In genomic region chr2:57138594-57138993, GRCm38 (mm10) we compare ENCODE assay signal across 16 mouse cellular contexts.
"Had no signal": no experiment of that assay in that cellular context is flagged by ENCODE, and none has a peak within 500 bp of the region (broad histone marks: within the 10 kb centered on the region; RNA-seq: fewer than 3 reads in every experiment).

No protein-coding gene starts in this region.

- H3K27ac ChIP-seq: left cerebral cortex, adult 2 months; liver, embryonic 13.5 days; stomach, postnatal 0 days had no signal

- H3K4me1 ChIP-seq: liver, embryonic 13.5 days had no signal

- H3K4me2 ChIP-seq: liver, embryonic 13.5 days; midbrain, embryonic 11.5 days had no signal

- H3K4me3 ChIP-seq: left cerebral cortex, adult 2 months; liver, embryonic 13.5 days had no signal

- DNase-seq: kidney, adult 8-10 months; kidney, postnatal 14 days; kidney, postnatal 4 days; liver, embryonic 13.5 days; lung, adult 2 months; lung, postnatal 14 days; lung, postnatal 4 days; midbrain, embryonic 14.5 days; right cerebral cortex, postnatal 14 days; right cerebral cortex, postnatal 4 days; thymus, adult 2 months; thymus, postnatal 14 days; thymus, postnatal 4 days had no signal

- H3K27me3 ChIP-seq: liver, embryonic 13.5 days had no signal

- H3K9me3 ChIP-seq: liver, embryonic 13.5 days had no signal

- H3K9ac ChIP-seq: liver, embryonic 13.5 days had no signal

- H3K36me3 ChIP-seq: liver, embryonic 13.5 days had no signal
